Mouse (Mus musculus) lung, postnatal 0 days (tissue): ENCODE measurements around the gene Mov10.

Experiments
- CTCF ChIP-seq: IDR thresholded peaks from 2 replicates; pipeline ENCODE4 v1.5.1; 2016; ENCODE audit warnings: antibody characterized with exemption, mild to moderate bottlenecking
- EP300 ChIP-seq: IDR thresholded peaks from 2 replicates; pipeline ENCODE4 v1.6.1; 2016; ENCODE audit warnings: antibody characterized with exemption, mild to moderate bottlenecking, control low read depth

GRCm38 (mm10) chr3:104781471-104781903 lies 36.9 kb downstream of the Mov10 start, which contains the start of gene Fam19a3:
- TF ChIP-seq CTCF (no peak), EP300 (no peak)
